Comparison of ENCODE assay signal across 25 mouse cellular contexts in the genomic region with DNA sequence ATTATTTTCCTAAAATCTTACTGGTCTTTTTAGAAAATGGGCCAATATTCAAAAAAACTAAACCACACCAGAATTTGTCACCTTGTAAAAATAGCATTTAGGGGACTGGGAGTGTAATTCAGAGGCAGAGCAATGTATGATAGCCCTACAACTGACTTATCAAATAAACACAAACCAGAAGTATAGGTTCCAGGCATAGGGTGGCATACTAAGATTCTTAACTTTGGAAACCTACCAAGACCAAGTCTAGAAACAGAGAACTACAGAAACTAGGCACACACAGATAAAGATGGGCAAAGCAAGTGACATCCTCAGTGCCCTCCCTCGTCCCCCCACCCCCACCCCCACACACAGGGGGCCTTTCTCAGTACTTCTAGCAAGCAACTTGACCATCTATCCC.
"Had no signal": no experiment of that assay in that cellular context is flagged by ENCODE, and none has a peak within 500 bp of the region (broad histone marks: within the 10 kb centered on the region; RNA-seq: fewer than 3 reads in every experiment).

No protein-coding gene starts in this region.

- H3K36me3 ChIP-seq: intestine, embryonic 15.5 days had no signal

- H3K9ac ChIP-seq: heart, embryonic 12.5 days; hindbrain, embryonic 12.5 days; hindbrain, embryonic 14.5 days; intestine, embryonic 15.5 days; limb, embryonic 13.5 days; limb, embryonic 15.5 days; liver, embryonic 13.5 days had no signal

- DNase-seq: gastrocnemius, adult 2 months; gastrocnemius, postnatal 10 days; gastrocnemius, postnatal 25 days; heart, adult 18-20 months; heart, postnatal 10 days; heart, postnatal 4 days; kidney, adult 18-20 months; kidney, adult 8-10 months; kidney, postnatal 10 days; kidney, postnatal 25 days; kidney, postnatal 4 days; left cerebral cortex, postnatal 4 days; liver, embryonic 13.5 days had no signal

- H3K27ac ChIP-seq: heart, embryonic 10.5 days; hindbrain, embryonic 10.5 days; hindbrain, embryonic 12.5 days; hindbrain, embryonic 14.5 days; intestine, embryonic 15.5 days; layer of hippocampus, adult 2 months; limb, embryonic 13.5 days; limb, embryonic 15.5 days; liver, embryonic 13.5 days had no signal

- ATAC-seq: hindbrain, embryonic 16.5 days; inflammation-experienced regulatory T-cells, adult 6 months; intestine, embryonic 15.5 days; intestine, postnatal 0 days had no signal

- H3K4me1 ChIP-seq: heart, embryonic 10.5 days; hindbrain, embryonic 10.5 days had no signal

- H3K27me3 ChIP-seq: heart, embryonic 12.5 days; hindbrain, embryonic 12.5 days; intestine, embryonic 15.5 days; limb, embryonic 13.5 days; limb, embryonic 15.5 days; liver, embryonic 13.5 days had no signal

- H3K4me3 ChIP-seq: gastrocnemius, adult 2 months; heart, embryonic 10.5 days; heart, embryonic 12.5 days; hindbrain, embryonic 10.5 days; hindbrain, embryonic 12.5 days; intestine, embryonic 15.5 days; layer of hippocampus, adult 2 months; limb, embryonic 13.5 days; limb, embryonic 15.5 days; liver, embryonic 13.5 days had no signal

- H3K9me3 ChIP-seq: heart, embryonic 10.5 days; heart, embryonic 12.5 days; hindbrain, embryonic 10.5 days; hindbrain, embryonic 12.5 days; intestine, embryonic 15.5 days; limb, embryonic 13.5 days; limb, embryonic 15.5 days; liver, embryonic 13.5 days had no signal
